Comparison of ENCODE assay signal across 30 mouse cellular contexts in genomic region chr4:126852971-126853370, GRCm38 (mm10).
DNase-seq lines count a peak whose midpoint lies in the region; ATAC-seq and TF ChIP-seq lines count a peak whose summit lies in the region.
"Had no signal": no experiment of that assay in that cellular context is flagged by ENCODE, and none has a peak within 500 bp of the region (broad histone marks: within the 10 kb centered on the region; RNA-seq: fewer than 3 reads in every experiment).

No protein-coding gene starts in this region.

- WGBS in forebrain, embryonic 10.5 days: 83% methylated on average over 11 of the region's 11 CpGs
- 71% methylated on average over 11 of the region's 11 CpGs for WGBS in forebrain, postnatal 0 days
- whole genome bisulfite sequencing in embryonic facial prominence, embryonic 10.5 days: 77% methylated on average over 11 of the region's 11 CpGs

- H3K4me2 ChIP-seq in forebrain, postnatal 0 days (ENCODE audit: low read depth): no peak overlapping the region
- H3K4me2 ChIP-seq: forebrain, embryonic 12.5 days; heart, embryonic 12.5 days; hindbrain, embryonic 14.5 days; limb, embryonic 12.5 days; liver, embryonic 13.5 days; midbrain, embryonic 15.5 days had no signal

- H3K36me3 ChIP-seq in forebrain, embryonic 10.5 days (replicated peaks): peaks cover 75% of the 10 kb centered on the region
- peaks cover 32% of the 10 kb centered on the region for H3K36me3 ChIP-seq in forebrain, postnatal 0 days (ENCODE audit: insufficient read depth)
- peaks cover 70% of the 10 kb centered on the region for H3K36me3 ChIP-seq in embryonic facial prominence, embryonic 10.5 days (replicated peaks)

- H3K9me3 ChIP-seq in forebrain, embryonic 10.5 days: no peaks in the 10 kb centered on the region
- no peaks in the 10 kb centered on the region for H3K9me3 ChIP-seq in forebrain, postnatal 0 days (ENCODE audit: low read length)
- H3K9me3 ChIP-seq in embryonic facial prominence, embryonic 10.5 days: no peaks in the 10 kb centered on the region
- H3K9me3 ChIP-seq: forebrain, embryonic 12.5 days; heart, embryonic 12.5 days; limb, embryonic 12.5 days; liver, embryonic 13.5 days; midbrain, embryonic 15.5 days had no signal

- 0 out of 2 replicates have a peak overlapping the region, but pooled peaks have one; percentile 15 for H3K27ac ChIP-seq in forebrain, embryonic 10.5 days
- no peak overlapping the region for H3K27ac ChIP-seq in forebrain, postnatal 0 days (ENCODE audit: low read depth, low read length)
- peak overlapping the region; percentile 19; the same call in 1 of the 2 replicates for H3K27ac ChIP-seq in embryonic facial prominence, embryonic 10.5 days (replicated peaks)
- H3K27ac ChIP-seq: forebrain, embryonic 12.5 days; hindbrain, embryonic 14.5 days; limb, embryonic 12.5 days; liver, embryonic 13.5 days; midbrain, embryonic 15.5 days had no signal

- no peak for TF ChIP-seq CTCF in forebrain, postnatal 0 days (IDR thresholded peaks at IDR 0.05; ENCODE audit: low read depth)

- H3K4me3 ChIP-seq in forebrain, embryonic 10.5 days: no peak overlapping the region
- H3K4me3 ChIP-seq in forebrain, postnatal 0 days (ENCODE audit: low read depth, low read length): no peak overlapping the region
- no peak overlapping the region for H3K4me3 ChIP-seq in embryonic facial prominence, embryonic 10.5 days
- H3K4me3 ChIP-seq: erythroblast, embryonic 14.5 days; forebrain, embryonic 12.5 days; heart, embryonic 12.5 days; limb, embryonic 12.5 days; liver, embryonic 13.5 days; midbrain, embryonic 15.5 days had no signal

- H3K9ac ChIP-seq in forebrain, postnatal 0 days: no peak overlapping the region
- H3K9ac ChIP-seq: forebrain, embryonic 12.5 days; heart, embryonic 12.5 days; hindbrain, embryonic 14.5 days; limb, embryonic 12.5 days; liver, embryonic 13.5 days; midbrain, embryonic 15.5 days had no signal

- H3K4me1 ChIP-seq in forebrain, embryonic 10.5 days: no peaks in the 10 kb centered on the region
- H3K4me1 ChIP-seq in forebrain, postnatal 0 days (ENCODE audit: insufficient read depth): no peaks in the 10 kb centered on the region
- peaks cover 6% of the 10 kb centered on the region; the same call in 1 of the 2 replicates for H3K4me1 ChIP-seq in embryonic facial prominence, embryonic 10.5 days
- H3K4me1 ChIP-seq: forebrain, embryonic 12.5 days; limb, embryonic 12.5 days; midbrain, embryonic 15.5 days had no signal

- no peak for DNase-seq in forebrain, embryonic 10.5 days (ENCODE audit: extremely low spot score, low spot score)
- no peak for DNase-seq in forebrain, postnatal 0 days
- peak; percentile 26 for DNase-seq in left cerebral cortex, postnatal 4 days
- DNase-seq in left cerebral cortex, postnatal 25 days (ENCODE audit: low spot score in 2 of 2): no peak
- DNase-seq in cerebellum, postnatal 10 days: peak; percentile 59 to 68
- no peak for DNase-seq in embryonic facial prominence, embryonic 10.5 days (ENCODE audit: low spot score)
- no peak for DNase-seq in adrenal gland, postnatal 36 days
- DNase-seq: adrenal gland, postnatal 14 days; embryo, embryonic 11 days; gastrocnemius, postnatal 25 days; heart, adult 11 months; heart, postnatal 4 days; kidney, adult 2 months; kidney, postnatal 36 days; layer of hippocampus, postnatal 36 days; liver, embryonic 13.5 days; lung, adult 18-20 months; lung, postnatal 10 days; right cerebral cortex, adult 18-20 months; spleen, adult 18-20 months; thymus, adult 2 months; thymus, postnatal 36 days had no signal

- no peak for ATAC-seq in forebrain, postnatal 0 days
- ATAC-seq: CD4-positive, CD25-positive, alpha-beta regulatory T cell, adult 4 months; inflammation-experienced regulatory T-cells, adult 6 months; midbrain, embryonic 15.5 days had no signal

- intact Hi-C loops in left cerebral cortex, postnatal 4 days (cut with DNase I): no loop called here
- intact Hi-C loops in left cerebral cortex, postnatal 25 days (cut with DNase I): no loop called here

- H3K27me3 ChIP-seq in forebrain, embryonic 10.5 days (ENCODE audit: poor library complexity, severe bottlenecking): no peaks in the 10 kb centered on the region
- H3K27me3 ChIP-seq in forebrain, postnatal 0 days (ENCODE audit: insufficient read depth, low read length): no peaks in the 10 kb centered on the region
- H3K27me3 ChIP-seq in embryonic facial prominence, embryonic 10.5 days (replicated peaks; ENCODE audit: low read depth, poor library complexity, severe bottlenecking): no peaks in the 10 kb centered on the region
- H3K27me3 ChIP-seq: forebrain, embryonic 12.5 days; heart, embryonic 12.5 days; limb, embryonic 12.5 days; liver, embryonic 13.5 days; midbrain, embryonic 15.5 days had no signal

Comparison
In these comparisons a context has a peak if more than half of its experiments do, and no peak if none do; other contexts are left out.
1. DNase-seq: peak in left cerebral cortex, postnatal 4 days (single experiment) and cerebellum, postnatal 10 days (2 of 2); none in forebrain, embryonic 10.5 days (single experiment), forebrain, postnatal 0 days (single experiment), left cerebral cortex, postnatal 25 days (0 of 2), embryonic facial prominence, embryonic 10.5 days (single experiment) and adrenal gland, postnatal 36 days (0 of 2).